Mouse (Mus musculus) neural tube, embryonic 14.5 days (tissue): ENCODE data around the gene Ccnq. TPM values are rescaled to one million over a fixed set of nuclear protein-coding genes. Genes with fewer than 3 reads are reported as not detected.

ENCODE experiments used
- ATAC-seq: fragments of 200-750 bp; cut with Nextera tagmentation; 2 replicates; pipeline ENCODE4 v1.8.0; 2017; ENCODE audit warnings: low read depth, mild to moderate bottlenecking, moderate TSS enrichment, moderate library complexity
- H3K27ac ChIP-seq: fragments of 300-500 bp; sonication (generic); 2 replicates; pipeline ENCODE4 v1.5.1; 2014; ENCODE audit warnings: low read depth, mild to moderate bottlenecking, control low read depth, low read length, moderate library complexity, mixed read lengths
- H3K27me3 ChIP-seq: fragments of 300-500 bp; sonication (generic); 2 replicates; pipeline ENCODE4 v1.6.1; 2014; ENCODE audit warnings: low read length; ENCODE audit not compliant: control insufficient read depth, insufficient read depth
- H3K36me3 ChIP-seq: fragments of 300-500 bp; sonication (generic); 2 replicates; pipeline ENCODE4 v1.6.1; 2014; ENCODE audit warnings: low read length, mixed read lengths; ENCODE audit not compliant: control insufficient read depth, insufficient read depth
- H3K4me1 ChIP-seq: fragments of 300-500 bp; sonication (generic); 2 replicates; pipeline ENCODE4 v1.6.1; 2014; ENCODE audit warnings: low read length; ENCODE audit not compliant: control insufficient read depth, insufficient read depth
- H3K4me2 ChIP-seq: fragments of 300-500 bp; sonication (generic); 2 replicates; pipeline ENCODE4 v1.6.1; 2014; ENCODE audit warnings: mild to moderate bottlenecking, low read depth, low read length, control low read depth
- H3K4me3 ChIP-seq: fragments of 300-500 bp; sonication (generic); 2 replicates; pipeline ENCODE4 v1.5.1; 2014; ENCODE audit warnings: low read depth, low read length, control low read depth, mixed read lengths
- H3K9ac ChIP-seq: fragments of 300-500 bp; sonication (generic); replicated peaks from 2 replicates; pipeline ENCODE4 v1.6.1; 2014; ENCODE audit warnings: low read depth, mild to moderate bottlenecking, control low read depth, low read length, mixed read lengths
- H3K9me3 ChIP-seq: fragments of 300-500 bp; sonication (generic); 2 replicates; pipeline ENCODE4 v1.6.1; 2016; ENCODE audit warnings: low read length; ENCODE audit not compliant: control insufficient read depth
- WGBS: fragments of 180-500 bp; shearing (Covaris S2); extraction: QIAGEN DNeasy Blood & Tissue Kit; methylation state at CpG from one replicate; pipeline ENCODE4 v1.1.7; 2014; 5-methylcytosine and 5-hydroxymethylcytosine counted together
- polyA plus RNA-seq: library from polyadenylated mRNA; unstranded; fragments of >200 nt; fragmentation: Nextera tagmentation; extraction: Ambion mirVana; gene quantifications from 2 replicates; pipeline ENCODE4 v1.2.1, GENCODE M21; 2014

The Ccnq gene
- polyA plus RNA-seq, 1 experiment from 2014 or later, result 34.0 TPM

- 88% methylated on average over 7 of the region's 7 CpGs for WGBS
- Histone ChIP-seq H3K4me1 (peaks cover 6% of the 10 kb centered on the region; the same call in 1 of the 2 replicates), H3K9me3 (no peaks in the 10 kb centered on the region), H3K4me3 (no peak overlapping the region), H3K36me3 (no peaks in the 10 kb centered on the region), H3K4me2 (no peak overlapping the region), H3K9ac (no peak overlapping the region), H3K27me3 (no peaks in the 10 kb centered on the region), H3K27ac (no peak overlapping the region)
- no peak for ATAC-seq
Observed at GRCm38 (mm10) chr11:78746264-78746663, 5.3 kb downstream of the Ccnq start.

GRCm38 (mm10) chr11:78745475-78745874 is 6.1 kb downstream of the Ccnq start:
- no peak overlapping the region for H3K27ac ChIP-seq

DNA sequence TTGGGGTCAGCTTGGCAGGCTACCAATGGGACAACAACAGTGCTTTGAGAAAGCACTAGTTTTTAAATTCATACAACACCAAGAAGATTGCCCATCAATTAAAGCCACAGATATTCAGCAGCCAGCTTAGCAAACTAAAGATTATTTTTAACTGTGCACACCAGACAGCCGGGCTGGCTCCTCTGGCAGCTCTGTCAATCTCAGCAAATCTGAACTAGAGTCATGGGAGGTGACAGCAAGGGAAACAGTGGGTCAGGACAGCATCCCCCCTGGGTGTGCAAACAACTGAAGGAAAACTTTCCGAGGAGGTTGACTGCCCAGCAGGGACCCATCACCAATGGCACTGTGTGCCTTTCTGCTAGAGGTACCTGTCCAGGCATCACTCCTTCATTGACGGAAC is 9.1 kb downstream of the Ccnq start:
- no peak overlapping the region for H3K4me3 ChIP-seq
- H3K9ac ChIP-seq, result no peak overlapping the region
- H3K4me1 ChIP-seq, result no peaks in the 10 kb centered on the region
- H3K36me3 ChIP-seq, result no peaks in the 10 kb centered on the region
- H3K27me3 ChIP-seq, result no peaks in the 10 kb centered on the region
- no peaks in the 10 kb centered on the region for H3K9me3 ChIP-seq
- H3K4me2 ChIP-seq, result no peak overlapping the region
- WGBS, result 79% methylated on average over 3 of the region's 3 CpGs
- ATAC-seq, result no peak
- H3K27ac ChIP-seq, result no peak overlapping the region

More at GRCm38 (mm10) chr11:78745475-78745874, 6.1 kb downstream of the Ccnq start:
- no peaks in the 10 kb centered on the region for H3K36me3 ChIP-seq
- no peak overlapping the region for H3K9ac ChIP-seq
- peaks cover under 1% of the 10 kb centered on the region; the same call in 1 of the 2 replicates for H3K4me1 ChIP-seq
- no peak overlapping the region for H3K4me2 ChIP-seq
- WGBS, result 66% methylated on average over 4 of the region's 4 CpGs
- H3K27me3 ChIP-seq, result no peaks in the 10 kb centered on the region
- ATAC-seq, result no peak
- no peak overlapping the region for H3K4me3 ChIP-seq
- H3K9me3 ChIP-seq, result no peaks in the 10 kb centered on the region

GRCm38 (mm10) chr11:78741958-78742357 is 9.6 kb downstream of the Ccnq start:
- H3K4me2 ChIP-seq, result no peak overlapping the region
- H3K27ac ChIP-seq, result no peak overlapping the region
- H3K4me3 ChIP-seq, result no peak overlapping the region

DNA sequence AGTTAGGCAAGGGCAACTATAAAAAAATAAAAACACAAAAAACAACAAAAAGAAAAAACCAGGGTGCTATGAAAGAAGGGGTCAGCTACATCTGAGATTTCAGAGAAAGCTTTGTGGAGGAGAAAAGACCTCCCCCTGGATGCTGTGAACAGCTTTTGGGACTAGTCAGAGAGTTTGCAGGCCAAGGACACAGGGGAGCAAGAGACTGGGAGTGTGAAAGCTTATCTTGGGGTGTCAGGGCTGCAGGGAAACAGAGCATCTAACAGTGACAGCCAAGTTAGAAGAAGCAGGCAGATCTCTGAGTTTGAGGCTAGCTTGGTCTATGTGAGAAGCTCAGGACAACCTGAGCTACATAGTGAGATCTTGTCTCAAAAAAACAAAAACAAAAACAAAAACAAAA is 12.2 kb downstream of the Ccnq start:
- H3K4me1 ChIP-seq, result no peaks in the 10 kb centered on the region
- no peak for ATAC-seq
- H3K4me2 ChIP-seq, result no peak overlapping the region
- no peak overlapping the region for H3K27ac ChIP-seq
- no peaks in the 10 kb centered on the region for H3K27me3 ChIP-seq
- H3K36me3 ChIP-seq, result no peaks in the 10 kb centered on the region
- no peak overlapping the region for H3K9ac ChIP-seq
- H3K4me3 ChIP-seq, result no peak overlapping the region
- no peaks in the 10 kb centered on the region for H3K9me3 ChIP-seq

More at GRCm38 (mm10) chr11:78741958-78742357, 9.6 kb downstream of the Ccnq start:
- H3K27me3 ChIP-seq, result no peaks in the 10 kb centered on the region
- ATAC-seq, result no peak
- no peaks in the 10 kb centered on the region for H3K4me1 ChIP-seq
- no peak overlapping the region for H3K9ac ChIP-seq
- no peaks in the 10 kb centered on the region for H3K36me3 ChIP-seq
- 61% methylated on average over 7 of the region's 7 CpGs for whole genome bisulfite sequencing
- no peaks in the 10 kb centered on the region for H3K9me3 ChIP-seq

GRCm38 (mm10) chr11:78736877-78737408 is 14.6 kb downstream of the Ccnq start:
- Histone ChIP-seq H3K9me3 (no peaks in the 10 kb centered on the region), H3K27me3 (no peaks in the 10 kb centered on the region), H3K4me1 (no peaks in the 10 kb centered on the region), H3K4me3 (no peak overlapping the region), H3K36me3 (no peaks in the 10 kb centered on the region), H3K27ac (no peak overlapping the region), H3K4me2 (no peak overlapping the region), H3K9ac (no peak overlapping the region)
- 54% methylated on average over 3 of the region's 3 CpGs for WGBS
- ATAC-seq, result no peak

GRCm38 (mm10) chr11:78735168-78735567 is 16.4 kb downstream of the Ccnq start:
- no peaks in the 10 kb centered on the region for H3K4me1 ChIP-seq
- H3K9ac ChIP-seq, result no peak overlapping the region
- H3K27me3 ChIP-seq, result no peaks in the 10 kb centered on the region
- H3K4me2 ChIP-seq, result no peak overlapping the region
- ATAC-seq, result no peak
- H3K27ac ChIP-seq, result no peak overlapping the region
- WGBS, result 87% methylated on average over 1 of the region's 1 CpGs
- H3K4me3 ChIP-seq, result no peak overlapping the region
- no peaks in the 10 kb centered on the region for H3K36me3 ChIP-seq
- no peaks in the 10 kb centered on the region for H3K9me3 ChIP-seq

- WGBS, result 85% methylated on average over 6 of the region's 6 CpGs
- H3K27me3 ChIP-seq, result no peaks in the 10 kb centered on the region
- ATAC-seq, result no peak
Observed at GRCm38 (mm10) chr11:78732619-78733018, 18.9 kb downstream of the Ccnq start.

DNA sequence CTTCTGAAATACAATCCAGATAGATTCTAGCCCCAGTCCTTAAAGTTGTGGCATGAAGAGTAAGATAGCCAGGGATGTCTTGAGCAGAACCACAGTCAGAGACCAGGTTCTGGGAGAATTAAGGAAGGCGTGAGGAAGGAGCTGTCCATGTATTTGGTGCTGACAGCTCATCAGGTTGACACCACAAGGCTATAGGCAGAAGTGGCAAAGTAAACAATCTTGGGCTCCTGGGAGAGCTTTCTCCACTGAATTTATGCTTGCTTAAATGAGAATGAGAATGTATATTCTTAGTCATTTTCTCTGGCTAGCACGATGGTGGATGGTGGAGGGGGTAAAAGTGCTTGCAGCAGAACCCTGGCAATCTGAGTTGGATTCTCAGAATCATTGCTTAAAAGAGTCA is 20.6 kb downstream of the Ccnq start:
- WGBS, result 29% methylated on average over 2 of the region's 2 CpGs
- no peak overlapping the region for H3K4me2 ChIP-seq
- H3K4me3 ChIP-seq, result no peak overlapping the region
- no peaks in the 10 kb centered on the region for H3K27me3 ChIP-seq
- no peak overlapping the region for H3K9ac ChIP-seq
- no peaks in the 10 kb centered on the region for H3K4me1 ChIP-seq
- no peak for ATAC-seq
- no peak overlapping the region for H3K27ac ChIP-seq
- H3K36me3 ChIP-seq, result no peaks in the 10 kb centered on the region
- H3K9me3 ChIP-seq, result no peaks in the 10 kb centered on the region

More at GRCm38 (mm10) chr11:78732619-78733018, 18.9 kb downstream of the Ccnq start:
- no peaks in the 10 kb centered on the region for H3K9me3 ChIP-seq
- no peak overlapping the region for H3K9ac ChIP-seq
- no peaks in the 10 kb centered on the region for H3K4me1 ChIP-seq
- no peak overlapping the region for H3K27ac ChIP-seq
- H3K4me2 ChIP-seq, result no peak overlapping the region
- no peak overlapping the region for H3K4me3 ChIP-seq
- no peaks in the 10 kb centered on the region for H3K36me3 ChIP-seq
